Mouse (Mus musculus): ENCODE results near the gene Map3k5.

Gene Map3k5

DNA sequence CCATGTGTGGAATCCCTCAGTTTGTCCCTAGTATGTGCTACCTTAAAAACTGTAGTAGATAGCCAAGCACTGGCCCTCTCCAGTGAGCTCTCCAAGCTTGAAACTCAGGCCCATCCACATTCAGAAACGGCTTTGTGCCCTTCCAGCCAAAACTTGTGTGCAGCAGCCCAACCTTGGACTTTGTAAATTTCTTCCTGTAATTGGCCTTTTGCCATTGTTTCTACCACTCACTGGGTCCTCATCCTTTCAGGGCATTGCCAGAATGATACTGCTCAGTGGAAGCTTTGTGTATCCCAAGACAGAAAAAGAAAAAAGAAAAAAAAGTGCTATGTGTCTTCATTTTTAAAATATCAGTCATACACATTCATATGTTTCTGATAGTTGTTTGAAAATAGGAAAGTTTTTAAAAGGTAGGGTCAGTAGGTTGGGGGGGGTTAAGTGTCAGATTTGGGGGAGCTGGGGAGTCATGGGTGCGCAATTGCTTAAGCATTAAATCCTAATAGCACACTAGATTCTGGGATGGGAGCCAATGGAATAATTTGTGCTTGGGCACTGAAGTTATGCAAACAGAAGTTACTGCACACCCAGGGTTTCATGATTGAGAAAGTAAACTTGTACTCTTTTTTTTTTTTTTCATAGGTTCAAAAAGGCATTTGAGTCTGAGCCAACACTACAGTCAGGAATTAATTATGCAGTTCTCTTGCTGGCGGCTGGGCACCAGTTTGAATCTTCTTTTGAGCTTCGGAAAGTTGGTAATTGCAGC, 111.6 kb downstream of the Map3k5 start:
- no peak for DNase-seq (ENCODE audit: low read depth, low spot score)

DNA sequence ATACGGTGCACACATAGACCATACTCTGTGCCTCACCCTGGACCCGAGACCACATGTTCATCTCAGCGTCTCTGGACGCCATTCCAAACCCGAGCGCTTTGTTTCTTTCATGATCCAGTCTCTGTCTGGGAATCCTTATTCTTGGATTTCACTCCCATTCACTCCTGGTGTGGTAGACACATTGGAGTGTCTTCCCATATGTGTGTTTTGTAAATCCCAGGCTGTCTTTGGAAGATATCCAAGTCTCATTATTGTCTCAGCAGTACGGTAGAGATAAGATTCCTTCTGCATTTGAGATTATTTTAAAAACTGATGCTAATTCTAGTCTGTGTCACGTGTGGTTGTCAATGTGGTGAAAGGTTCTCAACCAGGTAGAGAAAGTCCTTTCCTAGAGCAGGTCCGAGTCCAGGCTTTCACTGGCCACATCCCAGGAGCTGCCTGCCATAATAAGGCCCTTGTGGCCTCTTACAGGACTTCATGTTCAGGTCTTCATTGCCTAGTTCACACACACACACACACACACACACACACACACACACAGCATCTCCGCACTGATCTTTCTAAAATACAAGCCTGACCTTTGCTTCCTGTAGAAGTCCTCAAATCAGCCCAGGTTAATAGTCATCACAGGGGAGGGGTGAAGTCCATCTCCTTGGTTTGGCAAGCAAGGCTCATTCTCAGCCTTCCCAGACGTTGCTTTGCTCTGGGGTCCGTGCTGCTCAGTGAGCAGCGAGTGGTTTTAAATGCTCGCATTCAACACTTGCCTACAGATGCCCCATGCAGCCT, 122.8 kb downstream of the Map3k5 start:
- no peak for DNase-seq (ENCODE audit: low read depth, low spot score)

- no peak for DNase-seq (ENCODE audit: low read depth, low spot score)
Observed at GRCm38 (mm10) chr10:20058031-20058430, 123.8 kb downstream of the Map3k5 start.

GRCm38 (mm10) chr10:20058841-20059240, 124.6 kb downstream of the Map3k5 start:
- DNase-seq (ENCODE audit: low read depth, low spot score): no peak

GRCm38 (mm10) chr10:20060320-20060970, 126.2 kb downstream of the Map3k5 start:
- no peak for DNase-seq (ENCODE audit: low read depth, low spot score)

GRCm38 (mm10) chr10:20064556-20065207, 130.4 kb downstream of the Map3k5 start:
- DNase-seq (ENCODE audit: low read depth, low spot score): no peak

DNA sequence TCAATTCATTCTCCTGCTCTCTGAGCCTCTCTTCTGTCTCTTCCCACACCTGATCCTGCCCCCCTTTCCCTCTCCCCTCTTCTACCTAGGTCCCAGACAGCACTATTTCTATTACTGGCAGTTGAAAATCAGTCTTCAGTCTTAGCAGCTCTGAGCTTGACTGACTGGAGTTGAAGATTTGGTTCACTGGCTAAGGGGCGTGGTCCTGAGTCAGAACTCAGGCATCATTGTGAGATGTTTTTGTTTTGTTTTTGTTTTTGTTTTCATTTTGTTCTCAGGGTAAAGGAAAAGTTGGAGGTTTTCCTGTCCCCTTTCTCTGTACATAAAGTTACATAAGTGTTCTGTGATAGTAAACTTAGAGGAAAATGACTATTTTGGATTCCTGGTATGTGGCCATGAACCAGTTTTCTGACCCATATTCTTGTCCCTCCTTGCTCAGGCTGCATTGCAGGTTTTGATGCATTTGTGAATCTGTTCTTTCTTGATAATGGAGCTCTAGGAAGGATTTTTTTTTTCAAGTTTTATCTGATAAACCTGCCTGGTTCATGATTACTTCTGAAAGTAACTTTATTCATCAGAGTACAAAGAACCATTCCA, 131.9 kb downstream of the Map3k5 start:
- DNase-seq (ENCODE audit: low read depth, low spot score): no peak

- no peak for DNase-seq (ENCODE audit: low read depth, low spot score)
Observed at GRCm38 (mm10) chr10:20069771-20070460, 135.6 kb downstream of the Map3k5 start.

DNA sequence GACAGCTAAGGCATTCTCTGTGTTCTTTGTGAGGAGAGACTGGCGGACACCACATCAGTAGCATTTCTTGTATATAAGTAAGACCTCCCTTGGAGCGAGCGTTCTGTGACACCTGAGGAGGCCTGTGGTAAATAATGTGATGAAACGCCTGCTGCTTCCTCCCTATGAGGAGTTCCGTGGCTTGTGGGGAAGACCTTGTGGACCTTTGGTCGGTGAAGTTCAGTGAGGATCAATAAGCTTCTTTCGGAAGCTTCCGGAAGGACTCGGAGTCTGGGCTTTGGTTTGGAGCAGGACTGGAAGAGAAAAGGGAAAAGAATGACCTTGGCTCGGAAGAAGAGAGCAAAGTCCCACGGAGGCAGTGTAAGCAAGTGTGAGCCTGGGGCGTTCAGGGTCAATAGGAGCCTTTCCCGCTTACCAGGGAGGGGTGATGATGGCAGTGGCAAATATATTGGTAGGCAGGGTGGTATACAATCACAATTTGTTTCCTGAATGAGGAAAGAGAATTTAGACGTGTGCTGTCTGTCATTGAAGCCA, 136.4 kb downstream of the Map3k5 start:
- no peak for DNase-seq (ENCODE audit: low read depth, low spot score)

DNA sequence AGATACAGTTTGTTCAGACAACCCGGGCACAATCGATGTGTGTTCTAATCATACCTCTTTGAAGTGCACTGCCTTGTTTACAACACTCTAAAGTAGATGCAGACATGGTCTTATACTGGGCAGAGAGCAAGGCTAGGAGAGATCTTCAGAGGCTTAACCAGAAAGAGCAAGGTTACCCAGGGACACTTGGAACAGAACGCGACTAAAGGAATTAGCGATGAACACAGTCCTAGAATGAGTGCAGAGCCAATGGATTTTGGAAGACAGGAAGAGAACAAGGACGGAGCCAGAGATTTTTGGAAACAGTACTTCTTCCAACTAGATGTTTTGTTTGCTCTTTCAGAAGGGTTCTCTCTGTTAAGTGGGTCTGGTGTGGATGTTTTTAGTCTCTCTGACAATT, 137.4 kb downstream of the Map3k5 start:
- DNase-seq (ENCODE audit: low read depth, low spot score): no peak

DNA sequence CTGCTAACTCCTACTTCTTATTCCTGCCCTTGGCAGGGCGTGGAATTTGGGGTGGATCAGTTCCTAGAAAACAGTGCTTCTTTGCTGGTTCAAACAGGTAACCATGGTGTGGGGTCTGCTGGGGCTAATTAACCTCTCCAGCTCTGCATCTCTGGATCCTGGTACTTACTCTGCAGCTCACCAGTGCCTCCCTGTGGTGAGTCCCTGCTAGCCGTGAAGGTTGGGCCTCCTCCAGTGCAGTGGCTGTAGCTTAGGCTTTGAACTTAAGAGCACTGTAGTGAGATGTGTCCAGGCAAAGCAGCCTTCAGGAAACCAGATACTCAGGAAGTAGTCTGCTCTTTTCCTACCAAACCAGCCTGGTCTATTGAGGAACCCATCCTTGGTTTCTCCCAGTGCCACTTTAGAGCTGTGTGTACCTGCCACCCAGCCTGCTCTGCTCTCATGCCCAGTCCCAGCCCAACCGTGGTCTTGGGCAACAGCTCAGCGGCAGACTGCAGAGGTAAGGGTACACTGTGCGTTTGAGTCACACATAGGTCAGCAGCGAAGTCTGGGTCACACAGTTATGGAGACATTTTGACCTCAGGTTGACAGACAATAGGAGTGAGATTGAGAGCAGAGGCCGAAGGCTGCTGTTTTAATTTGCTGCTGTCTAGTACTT, 139.1 kb downstream of the Map3k5 start:
- peak; percentile 64 for DNase-seq (ENCODE audit: low read depth, low spot score)

DNA sequence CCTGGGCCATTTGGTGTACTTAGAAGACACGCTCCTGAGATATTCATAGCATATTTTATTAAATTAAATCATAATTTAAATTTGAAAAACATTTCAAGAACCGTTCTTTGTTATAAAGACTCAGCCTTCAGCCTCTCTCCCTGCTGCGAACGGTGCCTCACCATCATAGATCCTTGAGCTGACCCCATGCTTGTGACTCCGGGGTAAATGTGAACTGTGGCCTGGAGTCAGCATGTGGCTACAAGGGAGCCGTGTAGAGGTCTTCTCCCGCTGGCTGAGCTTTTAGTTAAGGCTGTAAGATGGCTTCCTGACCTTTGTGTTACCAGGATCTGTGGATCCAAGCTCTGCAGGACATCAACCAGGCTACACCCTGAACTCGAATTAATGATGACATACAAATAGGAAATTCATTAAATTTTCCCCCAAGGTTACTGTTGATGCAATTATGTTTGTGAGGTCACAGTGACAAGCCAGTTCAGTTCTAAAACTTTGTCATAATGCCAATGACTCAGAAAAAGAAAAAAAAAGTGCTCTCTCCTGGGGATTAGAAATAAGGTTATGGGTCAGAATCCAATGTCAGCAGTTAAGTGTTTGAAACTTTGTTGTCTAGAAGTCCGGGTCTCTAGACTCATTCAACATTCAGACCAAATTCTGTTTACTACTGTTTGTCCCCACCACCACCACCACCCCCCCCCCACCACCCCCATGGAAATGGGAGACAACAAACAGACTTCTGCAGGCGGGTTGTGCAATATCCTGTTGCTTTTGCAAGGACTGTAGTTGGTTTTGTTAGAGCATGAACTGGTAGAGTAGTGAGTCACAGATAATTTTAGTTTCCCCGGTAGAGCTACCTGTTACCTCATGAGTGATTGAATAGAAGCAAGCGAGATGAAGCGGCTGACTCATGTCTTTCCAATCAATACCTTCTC, 142.5 kb downstream of the Map3k5 start:
- DNase-seq (ENCODE audit: low read depth, low spot score): no peak

DNA sequence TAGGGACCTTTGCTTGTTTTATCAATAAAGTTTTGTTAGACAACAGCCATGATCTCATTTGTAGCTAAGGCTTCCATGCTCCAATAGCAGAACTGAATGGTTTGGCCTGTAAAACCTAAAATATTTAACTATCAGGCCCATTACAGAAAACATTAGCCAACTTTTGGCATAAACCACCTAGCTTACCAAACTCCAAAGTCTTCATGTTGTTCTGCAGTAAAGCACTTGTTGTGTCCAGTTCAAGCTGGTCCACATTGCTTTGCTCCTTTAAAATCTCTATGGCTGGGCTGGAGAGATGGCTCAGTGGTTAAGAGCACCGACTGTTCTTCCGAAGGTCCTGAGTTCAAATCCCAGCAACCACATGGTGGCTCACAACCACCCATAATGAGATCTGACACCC, 144.1 kb downstream of the Map3k5 start:
- no peak for DNase-seq (ENCODE audit: low read depth, low spot score)

GRCm38 (mm10) chr10:20087841-20088240, 153.6 kb downstream of the Map3k5 start:
- no peak for DNase-seq (ENCODE audit: low read depth, low spot score)

DNA sequence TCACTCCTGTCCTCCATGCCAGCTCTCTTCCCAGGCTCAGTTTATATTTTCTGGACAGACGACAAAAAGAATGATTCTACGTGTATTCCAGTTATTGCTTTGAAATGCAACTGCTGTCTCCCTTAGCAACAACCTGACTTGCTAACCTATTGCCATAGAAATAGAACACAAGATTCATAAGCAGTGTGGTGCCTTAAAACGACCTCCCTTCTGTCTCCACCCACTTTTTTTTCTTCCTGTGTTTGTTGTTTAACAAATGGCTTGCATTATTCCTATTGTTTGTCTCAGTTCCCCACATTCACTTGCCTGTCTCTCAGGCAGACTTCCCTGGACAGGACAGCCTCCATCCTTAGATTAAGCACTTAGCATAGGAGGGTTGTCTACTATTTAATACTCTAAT, 154.8 kb downstream of the Map3k5 start:
- DNase-seq (ENCODE audit: low read depth, low spot score): no peak

DNA sequence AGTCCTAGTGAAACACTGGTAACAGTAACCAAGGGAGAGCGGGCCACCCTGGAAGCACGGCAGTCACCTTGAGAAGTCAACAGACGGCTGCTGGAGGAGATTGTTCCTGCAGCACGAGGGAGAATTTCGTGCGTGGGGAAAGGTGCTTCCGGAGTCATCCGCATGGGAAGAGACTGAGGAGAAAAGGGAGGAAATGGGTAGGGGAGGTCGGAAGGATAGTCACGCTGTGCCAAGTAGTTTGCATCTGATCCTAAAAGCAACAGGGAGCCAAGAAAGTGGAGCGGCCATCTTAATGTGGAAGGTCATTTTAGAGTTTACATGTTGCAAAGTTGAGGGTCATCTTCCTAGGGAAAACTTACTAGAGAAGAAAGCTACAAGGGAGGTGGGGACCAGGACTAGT, 155.9 kb downstream of the Map3k5 start:
- no peak for DNase-seq (ENCODE audit: low read depth, low spot score)

DNA sequence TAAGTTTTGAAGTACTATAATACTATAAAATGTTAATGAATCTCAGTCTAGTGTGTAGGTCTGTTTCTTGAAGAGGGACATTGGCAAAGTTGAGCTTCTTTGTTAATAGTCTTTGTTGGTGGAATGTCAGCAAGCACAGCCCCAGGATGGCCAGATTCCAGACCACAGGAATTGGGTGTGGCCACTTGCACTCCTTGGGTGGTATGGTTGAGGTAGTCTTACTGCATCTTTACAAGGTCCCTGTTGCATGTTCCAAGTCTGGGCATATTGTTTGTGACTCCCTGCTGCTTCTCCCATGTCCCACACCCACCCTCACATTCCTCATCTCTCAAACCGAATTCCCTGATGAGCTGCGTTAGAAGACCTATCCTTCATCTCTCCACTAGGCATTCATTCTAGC, 157.1 kb downstream of the Map3k5 start:
- DNase-seq (ENCODE audit: low read depth, low spot score): no peak

- DNase-seq (ENCODE audit: low read depth, low spot score): no peak
Observed at GRCm38 (mm10) chr10:20092371-20092770, 158.1 kb downstream of the Map3k5 start.

DNA sequence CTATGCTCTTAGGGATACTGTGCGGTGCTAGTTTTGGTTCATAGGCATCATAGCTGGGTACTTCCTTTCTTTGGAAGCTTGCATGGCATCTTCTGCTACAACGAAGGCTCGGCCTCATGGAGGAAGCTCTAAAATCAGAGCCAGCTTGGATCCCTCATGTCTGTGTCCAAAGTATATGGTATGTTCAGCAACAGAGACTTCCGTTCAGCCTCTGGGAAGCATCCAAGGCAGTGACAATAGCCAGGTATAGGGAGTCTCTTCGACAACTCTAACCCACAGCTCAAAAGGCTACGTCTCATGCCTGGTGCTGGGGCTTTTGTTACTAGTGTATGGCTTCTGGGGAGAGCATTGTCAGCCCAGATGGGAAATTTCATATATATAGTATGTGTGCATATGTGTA, 167.2 kb downstream of the Map3k5 start:
- DNase-seq (ENCODE audit: low read depth, low spot score): no peak

All from forelimb bud, embryonic 11.5 days (tissue).